Mouse (Mus musculus) central nervous system, embryonic 11.5 days (tissue): ENCODE results near the gene Nol12. TPM values are rescaled to one million over a fixed set of nuclear protein-coding genes. Genes with fewer than 3 reads are reported as not detected.

Experiments
- polyA plus RNA-seq: library from polyadenylated mRNA; depleted of rRNA; stranded (reverse); fragments of >200 nt; gene quantifications from 2 replicates; pipeline ENCODE4 v1.2.3, GENCODE M21; 2012; rRNA removed

The Nol12 gene
- 36.5 and 40.1 TPM in 2 replicates for polyA plus RNA-seq

DNA sequence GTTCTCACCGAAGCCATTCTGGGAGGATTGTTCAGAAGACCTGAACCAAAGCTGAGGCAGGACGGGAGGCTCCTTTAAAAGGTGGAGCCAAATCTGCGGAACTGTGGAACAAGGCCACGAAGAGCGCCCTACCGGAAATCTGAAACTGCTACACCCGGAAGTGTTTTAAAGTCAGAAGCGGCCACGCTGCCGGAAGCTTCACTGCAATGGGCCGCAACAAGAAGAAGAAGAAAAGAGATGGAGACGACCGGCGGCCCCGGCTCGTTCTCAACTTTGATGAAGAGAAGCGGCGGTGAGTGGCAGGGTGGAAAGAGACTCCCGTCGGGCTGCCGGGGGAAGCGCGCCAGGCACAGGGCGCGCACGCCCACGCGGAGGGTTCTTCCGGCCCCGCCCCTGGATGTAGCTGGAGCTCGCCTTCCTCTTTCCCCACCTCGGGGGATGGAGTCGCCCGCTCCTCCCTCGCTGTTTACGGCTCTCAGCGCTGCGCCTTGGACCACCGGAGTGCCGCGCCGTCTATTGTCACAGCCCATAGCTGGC is at the start of gene Nol12:
Gene Nol12, plus strand, starts transcription at position 150 of the 537 bp plus-strand sequence.

GRCm38 (mm10) chr15:78899409-78899739 is 35.4 kb upstream of the Nol12 start, which contains the start of gene Gm49510:
Gene Gm49510 (plus strand): TSS chr15:78899667.

GRCm38 (mm10) chr15:78899740-78900584 is 34.8 kb upstream of the Nol12 start, which contains the start of gene Sh3bp1:
Gene Sh3bp1 (plus strand): TSS chr15:78899768.

DNA sequence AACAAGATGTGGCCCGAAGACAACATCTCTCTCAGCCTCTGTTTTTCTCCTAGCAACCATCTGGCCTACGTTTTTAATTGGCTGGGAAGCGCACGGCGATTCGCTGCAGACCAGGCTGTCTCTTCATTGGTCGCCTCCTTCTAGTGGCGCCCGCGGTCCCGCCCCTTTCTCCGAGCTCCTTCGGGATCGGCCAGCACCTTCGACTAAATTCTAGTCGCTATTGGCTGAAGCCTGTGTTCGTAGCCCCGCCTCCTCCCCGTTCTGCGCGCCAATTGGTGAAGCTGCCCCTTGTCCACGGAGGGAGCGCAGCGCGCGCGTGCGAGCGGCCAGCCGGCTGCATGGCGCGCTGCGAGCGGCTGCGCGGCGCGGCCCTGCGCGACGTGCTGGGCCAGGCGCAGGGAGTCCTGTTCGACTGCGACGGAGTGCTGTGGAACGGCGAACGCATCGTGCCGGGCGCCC is 21.1 kb upstream of the Nol12 start, which contains the start of gene Pdxp:
Gene Pdxp, plus strand, starts transcription at position 288 of the 459 bp plus-strand sequence.

DNA sequence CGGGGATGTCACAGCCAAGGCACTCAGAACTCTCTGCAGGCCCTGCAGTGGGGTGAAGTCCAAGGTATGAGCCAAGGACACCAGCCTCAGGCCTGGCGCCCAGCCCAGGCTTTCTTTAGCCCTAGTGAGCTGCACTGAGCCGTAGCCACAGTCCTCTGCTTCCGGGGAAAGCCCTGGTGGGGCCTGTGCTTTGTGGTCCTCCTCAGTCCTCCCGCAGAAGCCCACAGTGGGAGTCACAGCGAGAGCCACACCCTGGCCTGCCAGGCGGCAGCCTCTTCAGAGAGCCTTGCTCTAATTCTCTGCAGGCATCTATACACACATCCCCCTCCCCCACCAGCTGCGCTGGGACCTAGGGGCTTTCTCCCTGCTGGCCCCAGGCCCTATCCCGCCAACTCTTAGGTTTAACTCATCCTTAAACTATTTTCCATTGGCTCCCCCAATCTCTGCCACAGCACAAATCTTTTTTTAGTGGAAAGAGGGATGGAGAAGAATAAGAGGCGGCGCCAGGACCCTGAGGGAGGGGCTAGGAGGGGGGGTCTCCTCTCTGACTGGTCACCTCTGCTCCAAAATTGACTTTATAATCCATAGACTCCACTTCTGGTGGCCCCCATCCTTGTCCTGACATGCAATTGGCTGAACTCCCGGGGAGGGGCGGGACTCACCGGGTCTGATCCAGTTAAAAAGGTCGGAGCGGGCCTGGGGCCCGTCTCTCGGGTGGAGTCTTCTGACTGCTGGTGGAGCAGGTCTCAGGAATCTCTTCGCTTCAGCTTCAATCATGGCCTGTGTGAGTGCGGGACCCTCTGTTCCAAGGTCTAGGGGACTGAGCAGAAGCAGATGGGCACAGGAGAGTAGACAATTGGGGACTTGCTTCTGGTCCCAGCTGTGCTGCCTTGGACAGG is 8.5 kb upstream of the Nol12 start, which contains the start of gene Lgals1:
Gene Lgals1, plus strand, starts transcription at position 705 of the 899 bp plus-strand sequence.

DNA sequence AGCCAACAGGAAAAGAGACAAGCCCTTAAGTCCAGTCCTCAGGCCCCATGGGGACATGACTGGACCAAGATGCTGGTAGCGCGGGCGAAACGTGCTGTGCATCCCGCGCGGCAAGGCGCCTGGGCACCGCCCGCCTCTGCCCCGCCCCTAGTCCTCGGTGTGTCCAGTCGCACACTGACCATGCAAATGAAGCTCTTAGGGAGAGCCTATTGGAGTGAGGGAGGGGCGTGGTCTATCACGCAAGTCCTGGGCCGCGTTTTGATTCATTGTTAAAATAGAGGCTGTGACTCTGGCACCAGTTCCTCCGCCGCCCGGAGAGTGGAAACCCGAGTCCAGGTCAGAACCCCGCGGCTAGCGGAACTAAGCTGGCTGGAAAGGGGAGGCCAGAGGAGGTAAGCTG is 12.9 kb downstream of the Nol12 start, which contains the start of gene Triobp:
Gene Triobp, plus strand, starts transcription at position 68 of the 400 bp plus-strand sequence.

Other genes starting within 250 kb of the Nol12 start
- 0.57 and 0.95 TPM in 2 replicates for gene Elfn2, start 216.2 kb upstream of the Nol12 start, polyA plus RNA-seq
- gene Mfng, start 161.5 kb upstream of the Nol12 start, polyA plus RNA-seq, result 54.4 and 79.1 TPM in 2 replicates
- 3.7 and 4.6 TPM in 2 replicates for gene Card10, start 131.9 kb upstream of the Nol12 start, polyA plus RNA-seq
- 8.0 and 14.8 TPM in 2 replicates for gene Cdc42ep1, start 92.3 kb upstream of the Nol12 start, polyA plus RNA-seq
- 0.93 and 1.00 TPM in 2 replicates for gene Lgals2, start 79.4 kb upstream of the Nol12 start, polyA plus RNA-seq
- 47.5 and 50.7 TPM in 2 replicates for gene Gga1, start 57.7 kb upstream of the Nol12 start, polyA plus RNA-seq
- gene Gm49510, start 35.3 kb upstream of the Nol12 start, polyA plus RNA-seq, result 0.06 TPM in 2 replicates
- 17.2 and 36.7 TPM in 2 replicates for gene Sh3bp1, start 35.2 kb upstream of the Nol12 start, polyA plus RNA-seq
- gene Pdxp, start 21.0 kb upstream of the Nol12 start, polyA plus RNA-seq, result 36.2 and 38.7 TPM in 2 replicates
- gene Lgals1, start 8.2 kb upstream of the Nol12 start, polyA plus RNA-seq, result 294 and 553 TPM in 2 replicates
- gene Triobp, start 12.8 kb downstream of the Nol12 start, polyA plus RNA-seq, result 51.7 and 58.0 TPM in 2 replicates
- 366 and 397 TPM in 2 replicates for gene H1f0, start 93.5 kb downstream of the Nol12 start, polyA plus RNA-seq
- gene Galr3, start 107.0 kb downstream of the Nol12 start, polyA plus RNA-seq, result 0.18 and 0.24 TPM in 2 replicates
- gene Ankrd54, start 128.0 kb downstream of the Nol12 start, polyA plus RNA-seq, result 39.7 and 53.6 TPM in 2 replicates
- gene Eif3l, start 140.2 kb downstream of the Nol12 start, polyA plus RNA-seq, result 143 and 242 TPM in 2 replicates
- gene Micall1, start 174.0 kb downstream of the Nol12 start, polyA plus RNA-seq, result 18.6 and 19.1 TPM in 2 replicates
- gene Polr2f, start 206.1 kb downstream of the Nol12 start, polyA plus RNA-seq, result 211 and 410 TPM in 2 replicates
- 7.1 and 8.2 TPM in 2 replicates for gene 1700088E04Rik, start 206.3 kb downstream of the Nol12 start, polyA plus RNA-seq
- 4.5 and 20.6 TPM in 2 replicates for gene Sox10, start 230.3 kb downstream of the Nol12 start, polyA plus RNA-seq